Mouse (Mus musculus) liver, embryonic 13.5 days (tissue): Measurements from ENCODE around the gene Gm11214. TPM values are rescaled to one million over a fixed set of nuclear protein-coding genes. Genes with fewer than 3 reads are reported as not detected.

ENCODE experiments used
- ATAC-seq: fragments of 200-750 bp; cut with Nextera tagmentation; 2 replicates; pipeline ENCODE4 v1.8.0; 2017; ENCODE audit warnings: low read depth, mild to moderate bottlenecking, moderate number of reproducible peaks, moderate library complexity
- DNase-seq: peaks from one replicate; pipeline ENCODE4 v3.0.0; 2022
- H3K27ac ChIP-seq: fragments of 300-500 bp; sonication (generic); 2 replicates; pipeline ENCODE4 v1.5.1; 2015; ENCODE audit warnings: moderate library complexity, mild to moderate bottlenecking, inconsistent platforms
- H3K27me3 ChIP-seq: fragments of 300-500 bp; sonication (generic); 2 replicates; pipeline ENCODE4 v1.6.1; 2015; ENCODE audit warnings: mild to moderate bottlenecking, inconsistent platforms
- H3K36me3 ChIP-seq: fragments of 300-500 bp; sonication (generic); 2 replicates; pipeline ENCODE4 v1.6.1; 2015; ENCODE audit warnings: mild to moderate bottlenecking, inconsistent platforms
- H3K4me1 ChIP-seq: fragments of 300-500 bp; sonication (generic); replicated peaks from 2 replicates; pipeline ENCODE4 v1.6.1; 2015; ENCODE audit warnings: inconsistent platforms
- H3K4me2 ChIP-seq: fragments of 300-500 bp; sonication (generic); 2 replicates; pipeline ENCODE4 v1.6.1; 2015; ENCODE audit warnings: inconsistent platforms, mild to moderate bottlenecking, moderate library complexity
- H3K4me3 ChIP-seq: fragments of 300-500 bp; sonication (generic); replicated peaks from 2 replicates; pipeline ENCODE4 v1.5.1; 2015; ENCODE audit warnings: mild to moderate bottlenecking, inconsistent platforms
- H3K9ac ChIP-seq: fragments of 300-500 bp; sonication (generic); 2 replicates; pipeline ENCODE4 v1.6.1; 2015; ENCODE audit warnings: mild to moderate bottlenecking, inconsistent platforms
- H3K9me3 ChIP-seq: fragments of 300-500 bp; sonication (generic); replicated peaks from 2 replicates; pipeline ENCODE4 v1.6.1; 2016; ENCODE audit warnings: inconsistent platforms
- WGBS: fragments of 180-500 bp; shearing (Covaris S2); methylation state at CpG from one replicate; pipeline ENCODE4 v1.1.7; 2015; ENCODE audit not compliant: insufficient replicate concordance; 5-methylcytosine and 5-hydroxymethylcytosine counted together
- polyA plus RNA-seq: library from polyadenylated mRNA; unstranded; fragments of >200 nt; fragmentation: Nextera tagmentation; extraction: Ambion mirVana; gene quantifications from 2 replicates; pipeline ENCODE4 v1.2.1, GENCODE M21; 2015

The Gm11214 gene
- polyA plus RNA-seq, 1 experiment from 2014 or later: not detected

GRCm38 (mm10) chr4:63686157-63686556, 23.0 kb upstream of the Gm11214 start:
- no peak overlapping the region for H3K4me3 ChIP-seq
- DNase-seq (no peak), ATAC-seq (no peak)
- no peak overlapping the region for H3K4me2 ChIP-seq
- H3K27ac ChIP-seq: no peak overlapping the region
- H3K9me3 ChIP-seq: no peaks in the 10 kb centered on the region
- H3K4me1 ChIP-seq: no peaks in the 10 kb centered on the region
- no peaks in the 10 kb centered on the region for H3K36me3 ChIP-seq
- no peak overlapping the region for H3K9ac ChIP-seq
- H3K27me3 ChIP-seq: no peaks in the 10 kb centered on the region

GRCm38 (mm10) chr4:63685253-63685525, 22.0 kb upstream of the Gm11214 start:
- no peak for DNase-seq

DNA sequence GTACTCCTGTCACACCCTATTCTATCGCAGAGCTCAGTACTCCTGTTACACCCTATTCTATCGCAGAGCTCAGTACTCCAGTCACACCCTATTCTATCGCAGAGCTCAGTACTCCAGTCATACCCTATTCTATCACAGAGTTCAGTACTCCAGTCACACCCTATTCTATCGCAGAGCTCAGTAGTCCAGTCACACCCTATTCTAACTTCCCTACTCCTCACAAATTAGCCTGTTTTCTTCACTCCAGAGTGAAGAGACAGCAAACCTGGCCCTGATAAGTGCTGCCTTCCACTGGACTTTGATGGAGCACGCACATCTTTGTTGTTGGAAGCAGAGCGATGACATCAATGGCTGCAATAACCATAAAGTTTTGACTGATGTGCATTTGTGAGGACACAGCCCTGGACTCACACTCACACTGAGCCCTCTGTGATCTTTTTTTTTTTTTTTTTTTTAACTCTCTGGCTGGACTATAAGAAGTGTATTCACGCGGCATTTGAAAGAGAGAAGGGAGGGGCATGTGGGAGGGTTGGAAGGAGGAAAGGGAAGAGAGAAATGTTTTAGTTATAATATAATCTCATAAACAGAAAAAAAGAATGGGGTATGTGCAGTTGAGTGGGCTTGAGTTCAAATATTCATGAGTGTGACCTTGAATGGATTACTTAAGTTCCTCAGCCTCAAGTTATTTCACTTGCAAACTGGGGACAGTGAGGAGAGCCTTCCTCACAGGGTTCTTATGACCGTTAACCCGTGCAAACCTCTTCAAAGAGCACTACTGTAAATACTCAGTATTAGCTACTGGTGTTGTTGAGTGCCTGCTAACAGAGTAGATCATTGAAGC, 21.5 kb upstream of the Gm11214 start:
- no peak overlapping the region for H3K27ac ChIP-seq
- no peak overlapping the region for H3K9ac ChIP-seq
- no peak overlapping the region for H3K4me3 ChIP-seq
- no peaks in the 10 kb centered on the region for H3K9me3 ChIP-seq
- no peak overlapping the region for H3K4me2 ChIP-seq
- no peaks in the 10 kb centered on the region for H3K27me3 ChIP-seq
- no peaks in the 10 kb centered on the region for H3K36me3 ChIP-seq
- H3K4me1 ChIP-seq: no peaks in the 10 kb centered on the region
- DNase-seq: no peak
- WGBS: 75% methylated on average over 10 of the region's 10 CpGs
- no peak for ATAC-seq

More at GRCm38 (mm10) chr4:63685253-63685525, 22.0 kb upstream of the Gm11214 start:
- Histone ChIP-seq H3K27me3 (no peaks in the 10 kb centered on the region), H3K9ac (no peak overlapping the region), H3K4me2 (no peak overlapping the region), H3K4me3 (no peak overlapping the region), H3K4me1 (no peaks in the 10 kb centered on the region), H3K36me3 (no peaks in the 10 kb centered on the region), H3K27ac (no peak overlapping the region), H3K9me3 (no peaks in the 10 kb centered on the region)
- 39% methylated on average over 4 of the region's 4 CpGs for WGBS
- ATAC-seq: no peak

DNA sequence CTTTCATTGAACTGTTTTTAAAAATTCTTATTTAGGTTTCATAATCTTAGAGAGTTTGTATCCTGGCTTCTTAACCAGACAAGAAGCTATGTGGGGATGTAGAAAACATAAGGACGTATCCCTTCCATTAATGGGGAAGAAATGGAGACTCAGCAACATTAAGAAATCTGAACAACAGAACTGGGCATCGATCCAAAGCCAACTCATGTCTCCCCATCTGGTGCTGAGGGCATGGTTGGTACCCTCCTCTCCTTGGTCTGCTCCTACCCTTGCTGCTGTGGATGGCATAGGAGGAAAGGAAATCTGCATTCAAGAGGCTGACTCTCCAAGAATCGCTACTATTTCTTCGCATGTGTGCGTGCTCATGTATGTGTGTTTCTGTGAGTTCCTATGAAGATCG, 20.5 kb upstream of the Gm11214 start:
- ATAC-seq (no peak), DNase-seq (no peak)
- no peaks in the 10 kb centered on the region for H3K27me3 ChIP-seq
- WGBS: 74% methylated on average over 6 of the region's 6 CpGs
- H3K36me3 ChIP-seq: no peaks in the 10 kb centered on the region
- no peak overlapping the region for H3K4me3 ChIP-seq
- H3K4me2 ChIP-seq: no peak overlapping the region
- H3K27ac ChIP-seq: no peak overlapping the region
- no peaks in the 10 kb centered on the region for H3K4me1 ChIP-seq
- H3K9ac ChIP-seq: no peak overlapping the region
- H3K9me3 ChIP-seq: no peaks in the 10 kb centered on the region

DNA sequence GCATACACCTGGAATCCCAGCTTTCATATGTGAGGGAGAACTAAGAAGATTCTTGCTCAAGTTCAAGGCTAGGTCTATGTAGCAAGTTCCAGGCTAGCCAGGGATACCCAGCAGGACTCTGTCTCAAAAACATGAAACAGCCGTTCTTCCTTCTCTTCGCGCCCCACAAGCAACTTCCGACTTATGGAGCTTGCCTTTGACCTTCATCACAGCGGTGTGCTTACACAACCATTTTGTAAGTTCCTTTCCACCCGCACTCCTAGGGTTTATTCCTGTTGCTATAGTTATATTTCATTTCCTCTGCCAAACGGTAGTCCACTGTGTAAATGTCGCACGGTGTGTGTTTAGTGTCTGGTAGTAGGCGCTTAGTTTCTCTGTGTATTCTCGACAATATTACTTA, 19.9 kb upstream of the Gm11214 start:
- Histone ChIP-seq H3K4me2 (no peak overlapping the region), H3K4me1 (no peaks in the 10 kb centered on the region), H3K27me3 (no peaks in the 10 kb centered on the region), H3K27ac (no peak overlapping the region), H3K36me3 (no peaks in the 10 kb centered on the region), H3K9me3 (no peaks in the 10 kb centered on the region), H3K4me3 (no peak overlapping the region), H3K9ac (no peak overlapping the region)
- ATAC-seq (no peak), DNase-seq (no peak)
- WGBS: 69% methylated on average over 11 of the region's 11 CpGs

DNA sequence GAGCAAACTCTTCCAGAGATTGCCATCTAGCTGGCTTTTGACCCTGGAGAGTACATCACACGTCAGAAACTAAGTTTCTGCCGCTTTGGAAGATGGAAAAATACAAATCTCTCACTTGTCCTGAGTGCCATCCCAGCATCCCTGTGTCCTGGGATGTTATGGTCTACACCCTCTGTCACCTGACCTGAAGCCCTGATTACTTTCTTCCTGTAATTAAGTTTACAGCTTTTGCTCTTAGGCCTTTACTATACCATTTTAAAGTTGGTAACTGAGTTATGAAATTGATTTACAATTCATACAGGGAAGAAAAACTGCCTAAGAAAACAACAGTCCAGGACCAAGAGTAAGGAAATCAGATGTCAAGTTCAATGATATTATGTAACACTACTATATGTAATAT, 19.3 kb upstream of the Gm11214 start:
- Histone ChIP-seq H3K4me3 (no peak overlapping the region), H3K9me3 (no peaks in the 10 kb centered on the region), H3K36me3 (no peaks in the 10 kb centered on the region), H3K27me3 (no peaks in the 10 kb centered on the region), H3K9ac (no peak overlapping the region), H3K27ac (no peak overlapping the region), H3K4me1 (no peaks in the 10 kb centered on the region), H3K4me2 (no peak overlapping the region)
- DNase-seq: no peak
- ATAC-seq: no peak
- 40% methylated on average over 2 of the region's 2 CpGs for WGBS

GRCm38 (mm10) chr4:63681557-63681956, 18.4 kb upstream of the Gm11214 start:
- WGBS: 71% methylated on average over 3 of the region's 3 CpGs
- DNase-seq: no peak
- Histone ChIP-seq H3K4me1 (no peaks in the 10 kb centered on the region), H3K27ac (no peak overlapping the region), H3K9ac (no peak overlapping the region), H3K4me2 (no peak overlapping the region), H3K9me3 (no peaks in the 10 kb centered on the region), H3K36me3 (no peaks in the 10 kb centered on the region), H3K27me3 (no peaks in the 10 kb centered on the region), H3K4me3 (no peak overlapping the region)
- no peak for ATAC-seq

GRCm38 (mm10) chr4:63675128-63675527, 11.9 kb upstream of the Gm11214 start:
- no peak for ATAC-seq

DNA sequence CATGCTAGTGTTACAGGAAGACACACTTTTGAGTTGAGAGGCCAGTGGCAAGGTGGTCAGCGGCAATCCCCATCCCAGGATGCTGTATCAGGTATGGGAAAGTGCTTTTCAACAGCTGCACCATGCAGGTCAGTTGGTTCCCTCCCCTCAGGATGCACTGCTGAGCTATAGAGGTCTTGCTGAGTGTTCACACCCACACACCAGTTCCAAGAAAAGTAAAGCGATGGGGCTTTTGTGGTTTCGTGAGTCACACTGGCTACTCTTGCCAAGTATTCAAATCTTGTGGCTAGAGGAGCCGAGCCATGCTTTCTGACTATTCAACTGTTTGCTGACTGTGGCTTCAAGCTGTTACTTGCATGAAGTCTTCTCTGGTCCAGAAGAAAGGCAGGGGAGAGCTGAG, 5.1 kb upstream of the Gm11214 start:
- DNase-seq (no peak), ATAC-seq (no peak)
- no peaks in the 10 kb centered on the region for H3K4me1 ChIP-seq
- no peak overlapping the region for H3K4me3 ChIP-seq
- no peaks in the 10 kb centered on the region for H3K36me3 ChIP-seq
- H3K27me3 ChIP-seq: no peaks in the 10 kb centered on the region
- no peak overlapping the region for H3K9ac ChIP-seq
- no peak overlapping the region for H3K27ac ChIP-seq
- no peak overlapping the region for H3K4me2 ChIP-seq
- 16% methylated on average over 4 of the region's 4 CpGs for WGBS
- H3K9me3 ChIP-seq: no peaks in the 10 kb centered on the region

More at GRCm38 (mm10) chr4:63675128-63675527, 11.9 kb upstream of the Gm11214 start:
- Histone ChIP-seq H3K9ac (no peak overlapping the region), H3K9me3 (no peaks in the 10 kb centered on the region), H3K4me3 (no peak overlapping the region), H3K4me2 (no peak overlapping the region), H3K36me3 (no peaks in the 10 kb centered on the region), H3K4me1 (no peaks in the 10 kb centered on the region), H3K27me3 (no peaks in the 10 kb centered on the region), H3K27ac (no peak overlapping the region)
- 32% methylated on average over 2 of the region's 2 CpGs for WGBS
- no peak for DNase-seq

GRCm38 (mm10) chr4:63665738-63666137, 2.6 kb upstream of the Gm11214 start:
- H3K27me3 ChIP-seq: no peaks in the 10 kb centered on the region

GRCm38 (mm10) chr4:63661857-63662256, 1.3 kb downstream of the Gm11214 start:
- Histone ChIP-seq H3K9ac (no peak overlapping the region), H3K27me3 (no peaks in the 10 kb centered on the region), H3K4me2 (no peak overlapping the region), H3K4me1 (no peaks in the 10 kb centered on the region), H3K27ac (no peak overlapping the region), H3K36me3 (no peaks in the 10 kb centered on the region), H3K9me3 (no peaks in the 10 kb centered on the region), H3K4me3 (no peak overlapping the region)
- ATAC-seq (no peak), DNase-seq (no peak)
- WGBS: 42% methylated on average over 1 of the region's 1 CpGs

More at GRCm38 (mm10) chr4:63665738-63666137, 2.6 kb upstream of the Gm11214 start:
- H3K27ac ChIP-seq: no peak overlapping the region
- DNase-seq (no peak), ATAC-seq (no peak)
- H3K9ac ChIP-seq: no peak overlapping the region
- 73% methylated on average over 7 of the region's 7 CpGs for WGBS
- H3K4me2 ChIP-seq: no peak overlapping the region
- H3K9me3 ChIP-seq: no peaks in the 10 kb centered on the region
- no peaks in the 10 kb centered on the region for H3K36me3 ChIP-seq
- H3K4me1 ChIP-seq: no peaks in the 10 kb centered on the region
- no peak overlapping the region for H3K4me3 ChIP-seq

DNA sequence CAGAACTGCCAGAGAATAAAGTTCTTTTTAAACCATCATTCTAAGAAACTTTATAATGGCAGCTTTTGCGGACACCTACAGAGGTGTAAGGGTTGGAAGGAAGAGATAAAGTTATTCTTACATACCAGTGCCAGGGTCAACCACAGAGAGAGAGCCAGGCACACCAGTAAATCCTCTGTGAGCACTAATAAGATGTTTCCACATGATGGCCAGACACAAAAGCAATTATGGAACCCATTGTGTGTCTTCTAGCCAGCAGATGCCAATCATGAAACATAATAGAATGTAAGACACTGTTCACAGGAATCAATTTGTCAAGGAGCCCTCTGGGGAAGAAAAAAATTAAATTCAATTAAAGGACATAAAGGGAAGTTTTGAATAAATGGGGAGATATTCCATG, 1.8 kb downstream of the Gm11214 start:
- DNase-seq (no peak), ATAC-seq (no peak)
- Histone ChIP-seq H3K9me3 (no peaks in the 10 kb centered on the region), H3K36me3 (no peaks in the 10 kb centered on the region), H3K27me3 (no peaks in the 10 kb centered on the region), H3K4me1 (no peaks in the 10 kb centered on the region), H3K27ac (no peak overlapping the region), H3K4me3 (no peak overlapping the region), H3K9ac (no peak overlapping the region), H3K4me2 (no peak overlapping the region)
- WGBS: 50% methylated on average over 1 of the region's 1 CpGs
